9 mouse cellular contexts compared by ENCODE assay signal in the genomic region with DNA sequence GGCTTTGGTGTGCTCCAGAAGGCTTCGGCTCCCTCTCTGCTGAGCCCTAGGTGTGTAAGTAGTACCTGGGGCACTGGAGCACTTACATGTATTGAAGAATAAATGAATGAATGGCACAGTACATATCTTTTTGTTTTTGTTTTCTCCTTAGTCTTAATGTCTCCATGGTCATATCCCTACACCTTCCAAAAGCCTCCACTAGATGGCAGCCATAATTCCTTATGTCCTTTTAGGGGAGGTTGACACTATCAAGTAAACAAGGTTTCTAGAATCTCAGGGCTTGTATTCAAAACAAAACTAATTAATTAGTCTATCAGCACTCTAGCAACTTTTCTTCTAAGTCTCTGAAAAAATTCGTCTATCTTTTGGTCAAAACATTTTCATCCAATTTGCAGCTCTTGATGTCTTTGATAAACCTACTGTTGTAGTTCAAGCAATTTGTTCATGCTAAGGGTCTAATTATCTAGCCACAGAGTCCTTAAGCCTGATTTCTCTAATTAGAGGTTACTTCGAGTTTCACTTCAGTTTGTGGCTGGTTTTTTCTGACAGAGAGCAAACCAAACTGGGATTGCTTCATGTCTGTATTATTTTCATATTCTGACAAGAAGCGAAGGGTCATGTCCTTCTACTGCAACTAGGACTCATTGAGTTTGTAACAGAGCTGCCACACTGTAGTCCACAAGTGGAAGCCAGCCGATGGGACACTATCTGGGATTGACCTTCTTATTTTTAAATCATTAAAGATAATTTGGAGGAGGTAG.
DNase-seq lines count a peak whose midpoint lies in the region.
"Had no signal": no experiment of that assay in that cellular context is flagged by ENCODE, and none has a peak within 500 bp of the region (broad histone marks: within the 10 kb centered on the region; RNA-seq: fewer than 3 reads in every experiment).

No protein-coding gene starts in this region.

- DNase-seq in layer of hippocampus, adult 11-12 months (ENCODE audit: low spot score): peak; percentile 69
- no peak for DNase-seq in layer of hippocampus, postnatal 36 days
- DNase-seq in CD4-positive helper T cell, adult 2 months (ENCODE audit: low read depth, low spot score): peak; percentile 52
- DNase-seq in NIH3T3 (ENCODE audit: low read depth): peak; percentile 82
- peak; percentile 36 for DNase-seq in fibroblast of lung, adult 2 months (ENCODE audit: low read depth)
- DNase-seq in kidney, adult 9 months: peak; percentile 74
- DNase-seq in natural killer cell, adult 2 months (ENCODE audit: low spot score in 2 of 2): peak; percentile 17 to 50
- no peak for DNase-seq in left cerebral cortex, postnatal 10 days (ENCODE audit: extremely low spot score in 1 of 2, low spot score in 2 of 2)
- DNase-seq: liver, embryonic 13.5 days had no signal

- intact Hi-C loops in left cerebral cortex, postnatal 10 days (cut with DNase I): no loop called here

Comparison
In these comparisons a context has a peak if more than half of its experiments do, and no peak if none do; other contexts are left out.
1. DNase-seq: peak in layer of hippocampus, adult 11-12 months (single experiment), CD4-positive helper T cell, adult 2 months (single experiment), NIH3T3 (single experiment), fibroblast of lung, adult 2 months (single experiment), kidney, adult 9 months (single experiment) and natural killer cell, adult 2 months (2 of 2); none in layer of hippocampus, postnatal 36 days (0 of 2) and left cerebral cortex, postnatal 10 days (0 of 2).